Mouse (Mus musculus): Measurements from ENCODE around the gene Mettl6. TPM values are rescaled to one million over a fixed set of nuclear protein-coding genes. Genes with fewer than 3 reads are reported as not detected.
A peak's percentile ranks its signal among the peaks of the same experiment; 100 is the strongest.
"Not testable (repeated sequence)": the region's sequence is repeated elsewhere in the genome, so short reads cannot be mapped to it uniquely, and the experiment has no call there.

Mettl6 gene
- total and polyA plus RNA-seq, 2 experiments from 2014 or later, result 19.7 to 32.5 TPM

GRCm38 (mm10) chr14:31469711-31470110 is 25.1 kb downstream of the Mettl6 start:
- WGBS, result 63% methylated on average over 4 of the region's 4 CpGs
- TF ChIP-seq CTCF (IDR thresholded peaks at IDR 0.05), result peak; percentile 13; the same call in 1 of the 2 replicates
- H3K27ac ChIP-seq (ENCODE audit: low read depth, low read length), result no peak overlapping the region

GRCm38 (mm10) chr14:31464176-31464575 is 30.7 kb downstream of the Mettl6 start:
- no peak overlapping the region for H3K4me3 ChIP-seq (ENCODE audit: low read depth, low read length)
- H3K4me2 ChIP-seq (ENCODE audit: low read depth, low read length, poor library complexity, severe bottlenecking), result no peak overlapping the region
- WGBS, result 61% methylated on average over 8 of the region's 8 CpGs
- H3K27ac ChIP-seq (ENCODE audit: low read depth, low read length), result no peak overlapping the region
- no peaks in the 10 kb centered on the region for H3K4me1 ChIP-seq (ENCODE audit: insufficient read depth, low read length)
- ATAC-seq (ENCODE audit: low FRiP score) (no peak), DNase-seq (ENCODE audit: low spot score) (no peak)
- H3K36me3 ChIP-seq (ENCODE audit: insufficient read depth, low read length), result no peaks in the 10 kb centered on the region
- no peaks in the 10 kb centered on the region for H3K9me3 ChIP-seq (ENCODE audit: low read length)
- TF ChIP-seq CTCF (IDR thresholded peaks at IDR 0.05), result peak; percentile 63
- no peak overlapping the region for H3K9ac ChIP-seq (replicated peaks; ENCODE audit: low read length, poor library complexity, severe bottlenecking)
- H3K27me3 ChIP-seq (ENCODE audit: insufficient read depth, low read length), result no peaks in the 10 kb centered on the region

More at GRCm38 (mm10) chr14:31469711-31470110, 25.1 kb downstream of the Mettl6 start:
- no peaks in the 10 kb centered on the region for H3K4me1 ChIP-seq (ENCODE audit: insufficient read depth, low read length)
- no peaks in the 10 kb centered on the region for H3K9me3 ChIP-seq (ENCODE audit: low read length)
- no peaks in the 10 kb centered on the region for H3K27me3 ChIP-seq (ENCODE audit: insufficient read depth, low read length)
- no peak overlapping the region for H3K4me3 ChIP-seq (ENCODE audit: low read depth, low read length)
- no peak overlapping the region for H3K4me2 ChIP-seq (ENCODE audit: low read depth, low read length, poor library complexity, severe bottlenecking)
- ATAC-seq (ENCODE audit: low FRiP score) (no peak), DNase-seq (ENCODE audit: low spot score) (no peak)
- H3K9ac ChIP-seq (replicated peaks; ENCODE audit: low read length, poor library complexity, severe bottlenecking), result no peak overlapping the region
- no peaks in the 10 kb centered on the region for H3K36me3 ChIP-seq (ENCODE audit: insufficient read depth, low read length)

DNA sequence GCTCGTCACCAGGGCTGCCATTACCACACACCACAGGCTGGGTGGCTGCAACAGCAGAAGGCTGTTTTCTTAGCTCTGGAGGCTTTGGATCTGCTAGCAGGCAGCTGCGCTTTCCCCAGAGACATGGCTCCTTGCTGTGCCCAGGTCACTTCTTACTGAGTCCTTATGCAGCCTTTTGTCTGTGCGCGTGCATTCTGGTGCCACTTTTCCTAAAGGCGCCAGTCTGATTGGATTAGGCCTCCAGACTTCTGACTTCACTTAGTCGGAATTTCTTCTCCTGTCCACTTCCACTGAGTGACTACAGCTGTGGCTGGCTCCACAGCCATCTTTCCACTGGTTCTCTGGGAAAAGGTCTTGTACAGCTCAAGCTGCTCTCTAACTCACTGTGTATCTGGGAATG is 32.0 kb downstream of the Mettl6 start:
- Histone ChIP-seq H3K4me1 (ENCODE audit: insufficient read depth, low read length) (no peaks in the 10 kb centered on the region), H3K9me3 (ENCODE audit: low read length) (no peaks in the 10 kb centered on the region), H3K36me3 (ENCODE audit: insufficient read depth, low read length) (no peaks in the 10 kb centered on the region), H3K27ac (ENCODE audit: low read depth, low read length) (no peak overlapping the region), H3K4me3 (ENCODE audit: low read depth, low read length) (no peak overlapping the region), H3K4me2 (ENCODE audit: low read depth, low read length, poor library complexity, severe bottlenecking) (no peak overlapping the region), H3K9ac (replicated peaks; ENCODE audit: low read length, poor library complexity, severe bottlenecking) (no peak overlapping the region), H3K27me3 (ENCODE audit: insufficient read depth, low read length) (no peaks in the 10 kb centered on the region)
- DNase-seq (ENCODE audit: low spot score) (no peak), ATAC-seq (ENCODE audit: low FRiP score) (no peak)
- no peak for TF ChIP-seq CTCF (IDR thresholded peaks at IDR 0.05)
- WGBS, result 68% methylated on average over 6 of the region's 6 CpGs

DNA sequence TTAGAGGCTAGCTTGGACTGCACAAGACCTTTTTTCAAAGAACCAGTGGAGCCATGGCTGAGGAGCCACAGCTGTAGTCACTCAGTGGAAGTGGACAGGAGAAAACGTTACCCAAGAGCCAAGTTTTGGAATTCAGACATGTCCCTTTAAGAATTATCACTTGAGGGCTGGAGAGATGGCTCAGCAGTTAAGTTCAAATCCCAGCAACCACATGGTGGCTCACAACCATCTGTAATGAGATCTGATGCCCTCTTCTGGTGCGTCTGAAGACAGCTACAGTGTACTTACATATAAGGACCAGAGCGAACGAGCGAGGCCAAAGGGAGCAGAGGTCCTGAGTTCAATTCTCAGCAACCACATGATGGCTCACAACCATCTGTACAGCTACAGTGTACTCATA is 32.6 kb downstream of the Mettl6 start:
- 75% methylated on average over 5 of the region's 5 CpGs for WGBS
- not testable (repeated sequence) for H3K4me1 ChIP-seq (ENCODE audit: insufficient read depth, low read length); H3K36me3 ChIP-seq (ENCODE audit: insufficient read depth, low read length); H3K27me3 ChIP-seq (ENCODE audit: insufficient read depth, low read length); H3K4me3 ChIP-seq (ENCODE audit: low read depth, low read length); H3K4me2 ChIP-seq (ENCODE audit: low read depth, low read length, poor library complexity, severe bottlenecking); H3K9ac ChIP-seq (replicated peaks; ENCODE audit: low read length, poor library complexity, severe bottlenecking); H3K27ac ChIP-seq (ENCODE audit: low read depth, low read length); H3K9me3 ChIP-seq (ENCODE audit: low read length); DNase-seq (ENCODE audit: low spot score); ATAC-seq (ENCODE audit: low FRiP score)
- 0 out of 2 replicates have a peak, but pooled peaks have one; percentile 18 for TF ChIP-seq CTCF (IDR thresholded peaks at IDR 0.05)

DNA sequence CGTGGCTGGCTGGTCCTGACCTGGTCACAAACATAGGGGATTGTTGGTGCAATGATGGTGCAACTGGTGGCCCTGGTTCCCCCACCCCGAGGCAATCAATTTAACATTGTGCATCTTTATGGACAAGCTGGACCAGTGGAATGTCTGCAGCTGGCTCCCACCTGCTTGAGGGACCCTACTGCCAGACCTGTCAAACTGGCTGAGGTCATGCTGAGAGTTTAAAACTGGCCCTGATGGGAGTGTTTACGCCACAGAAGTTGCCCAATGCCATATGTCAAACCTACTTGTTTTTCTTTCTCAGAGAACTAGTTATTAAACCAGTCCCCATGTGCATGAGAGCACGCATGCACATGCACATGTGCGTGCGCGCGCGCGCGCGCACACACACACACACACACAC is 36.8 kb downstream of the Mettl6 start:
- Histone ChIP-seq H3K4me3 (ENCODE audit: low read depth, low read length) (no peak overlapping the region), H3K4me1 (ENCODE audit: insufficient read depth, low read length) (no peaks in the 10 kb centered on the region), H3K27ac (ENCODE audit: low read depth, low read length) (no peak overlapping the region), H3K9ac (replicated peaks; ENCODE audit: low read length, poor library complexity, severe bottlenecking) (no peak overlapping the region), H3K36me3 (ENCODE audit: insufficient read depth, low read length) (no peaks in the 10 kb centered on the region), H3K4me2 (ENCODE audit: low read depth, low read length, poor library complexity, severe bottlenecking) (no peak overlapping the region), H3K9me3 (ENCODE audit: low read length) (no peaks in the 10 kb centered on the region), H3K27me3 (ENCODE audit: insufficient read depth, low read length) (no peaks in the 10 kb centered on the region)
- TF ChIP-seq CTCF (IDR thresholded peaks at IDR 0.05), result no peak
- 87% methylated on average over 12 of the region's 12 CpGs for WGBS
- DNase-seq (ENCODE audit: low spot score) (no peak), ATAC-seq (ENCODE audit: low FRiP score) (no peak)

DNA sequence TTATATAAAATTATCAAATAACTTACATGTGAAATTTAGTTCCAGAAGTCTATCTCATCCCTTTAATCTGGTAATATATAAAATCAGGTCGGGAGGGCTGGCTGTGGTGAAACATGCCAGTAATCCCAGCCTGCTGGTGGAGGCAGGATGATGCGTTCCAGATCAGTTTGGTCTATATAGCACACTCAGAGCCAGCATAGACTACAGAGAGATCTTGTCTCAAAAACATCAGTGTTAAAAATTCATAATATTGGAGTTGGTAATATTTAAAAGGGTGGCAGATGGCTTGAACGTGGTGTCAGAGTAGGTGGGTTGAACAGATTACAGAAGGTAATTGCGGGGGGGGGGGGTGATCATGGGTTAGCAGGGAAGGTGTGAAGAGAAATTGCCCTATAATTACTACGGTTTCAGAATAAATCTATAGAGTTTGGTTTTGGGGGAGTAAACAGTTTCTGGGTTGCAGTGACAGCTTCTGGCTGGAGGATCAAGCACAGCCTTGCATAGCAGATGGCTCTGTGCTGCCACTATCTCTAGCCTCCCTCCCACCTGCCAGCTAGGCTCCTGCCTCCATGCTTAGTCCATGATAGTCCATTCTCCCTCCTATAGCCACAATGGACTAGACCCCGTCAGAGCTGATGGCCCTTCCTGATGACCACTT is 38.6 kb downstream of the Mettl6 start:
- no peaks in the 10 kb centered on the region for H3K4me1 ChIP-seq (ENCODE audit: insufficient read depth, low read length)
- no peaks in the 10 kb centered on the region for H3K27me3 ChIP-seq (ENCODE audit: insufficient read depth, low read length)
- WGBS, result 81% methylated on average over 6 of the region's 6 CpGs
- no peak overlapping the region for H3K4me2 ChIP-seq (ENCODE audit: low read depth, low read length, poor library complexity, severe bottlenecking)
- H3K4me3 ChIP-seq (ENCODE audit: low read depth, low read length), result no peak overlapping the region
- DNase-seq (ENCODE audit: low spot score), result no peak
- no peaks in the 10 kb centered on the region for H3K9me3 ChIP-seq (ENCODE audit: low read length)
- no peak overlapping the region for H3K27ac ChIP-seq (ENCODE audit: low read depth, low read length)
- H3K9ac ChIP-seq (replicated peaks; ENCODE audit: low read length, poor library complexity, severe bottlenecking), result no peak overlapping the region
- H3K36me3 ChIP-seq (ENCODE audit: insufficient read depth, low read length), result no peaks in the 10 kb centered on the region
- no peak for ATAC-seq (ENCODE audit: low FRiP score)
- TF ChIP-seq CTCF (IDR thresholded peaks at IDR 0.05), result no peak
